17 mouse cellular contexts compared by ENCODE assay signal in the genomic region with DNA sequence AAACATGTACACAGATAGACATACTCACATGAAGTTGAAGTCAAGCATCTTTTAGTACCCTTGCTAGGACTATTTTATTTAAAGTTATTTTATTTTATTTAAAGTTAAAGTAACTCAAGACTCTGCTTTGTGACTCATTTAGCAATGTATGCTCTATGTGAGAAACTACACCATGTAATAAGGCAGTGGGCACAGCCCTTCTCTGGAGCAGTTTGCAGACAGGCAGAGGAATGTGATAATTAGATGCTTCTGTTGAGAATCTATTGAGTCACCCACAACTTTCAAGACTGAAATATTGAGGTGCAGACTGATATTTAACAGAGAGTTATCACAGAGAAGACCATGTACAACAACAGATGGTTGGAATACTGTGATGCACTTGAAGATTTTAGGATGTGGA.
DNase-seq lines count a peak whose midpoint lies in the region; ATAC-seq lines count a peak whose summit lies in the region.
"Had no signal": no experiment of that assay in that cellular context is flagged by ENCODE, and none has a peak within 500 bp of the region (broad histone marks: within the 10 kb centered on the region; RNA-seq: fewer than 3 reads in every experiment).

No protein-coding gene starts in this region.

- DNase-seq in frontal cortex, adult 2 months (ENCODE audit: extremely low spot score in 1 of 2, low spot score in 1 of 2), result peak; percentile 8 to 33
- DNase-seq in frontal cortex, postnatal 10 days (ENCODE audit: low spot score in 2 of 2), result no peak
- peak; percentile 6 to 61 for DNase-seq in left cerebral cortex, postnatal 25 days (ENCODE audit: low spot score in 2 of 2)
- no peak for DNase-seq in left cerebral cortex, postnatal 10 days (ENCODE audit: extremely low spot score in 1 of 2, low spot score in 2 of 2)
- peak; percentile 4 for DNase-seq in Muller cell, postnatal 12 days (ENCODE audit: inconsistent ontology term)
- peak; percentile 28 for DNase-seq in telencephalon, adult 2 months (ENCODE audit: low read depth, low spot score)
- DNase-seq: adrenal gland, postnatal 25 days; cerebellum, adult 2 months; cerebellum, postnatal 10 days; embryo, embryonic 11 days; gastrocnemius, postnatal 36 days; heart, adult 11 months; heart, postnatal 36 days had no signal

- ATAC-seq in megakaryocyte progenitor cell, adult 5-6 weeks (replicated peaks; ENCODE audit: poor library complexity), result no peak
- ATAC-seq: activated CD4-positive, CD25-positive, alpha-beta regulatory T cell, adult 4 months; forebrain, embryonic 14.5 days; Patski had no signal

- intact Hi-C loops in left cerebral cortex, postnatal 25 days (cut with DNase I), result no loop called here
- intact Hi-C loops in left cerebral cortex, postnatal 10 days (cut with DNase I), result no loop called here

Comparison
In these comparisons a context has a peak if more than half of its experiments do, and no peak if none do; other contexts are left out.
1. DNase-seq: peak in frontal cortex, adult 2 months (2 of 2), left cerebral cortex, postnatal 25 days (2 of 2), Muller cell, postnatal 12 days (single experiment) and telencephalon, adult 2 months (single experiment); none in frontal cortex, postnatal 10 days (0 of 2) and left cerebral cortex, postnatal 10 days (0 of 2).